Mouse (Mus musculus) lung, adult 2 months (tissue): ENCODE data around the gene Bcl2l2.

Experiments used
- CTCF ChIP-seq: fragments of 200-500 bp; IDR thresholded peaks from 2 replicates; pipeline ENCODE4 v1.5.1; 2011; ENCODE audit warnings: mild to moderate bottlenecking, low read length, control low read depth; ENCODE audit not compliant: insufficient read depth
- POLR2A ChIP-seq: fragments of 200-500 bp; IDR thresholded peaks from 2 replicates; pipeline ENCODE4 v1.6.1; 2011; ENCODE audit warnings: low read depth, mild to moderate bottlenecking, control low read depth, low read length, borderline replicate concordance; ENCODE audit errors: extremely low read depth

DNA sequence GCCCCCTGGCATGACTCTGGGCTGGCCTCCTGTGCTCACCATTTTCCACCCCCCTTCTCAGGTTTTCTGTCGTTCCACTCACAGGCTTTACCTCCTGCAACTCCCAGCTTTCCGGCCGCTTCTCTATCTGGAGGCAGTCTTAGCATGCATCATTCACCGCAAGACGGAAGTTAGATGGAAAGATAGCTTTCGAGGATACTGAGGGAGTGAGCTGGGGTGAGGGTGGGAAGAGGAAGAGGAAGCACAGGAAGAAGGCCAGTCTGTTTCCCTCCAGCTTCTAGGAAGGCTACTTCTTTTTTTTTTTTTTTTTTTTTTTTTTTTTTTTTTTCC, 53.6 kb downstream of the Bcl2l2 start:
- no peak for TF ChIP-seq CTCF
- TF ChIP-seq POLR2A, result no peak
